Mouse (Mus musculus): ENCODE results near the gene Cfap100.
A peak's percentile ranks its signal among the peaks of the same experiment; 100 is the strongest.

Gene Cfap100

DNA sequence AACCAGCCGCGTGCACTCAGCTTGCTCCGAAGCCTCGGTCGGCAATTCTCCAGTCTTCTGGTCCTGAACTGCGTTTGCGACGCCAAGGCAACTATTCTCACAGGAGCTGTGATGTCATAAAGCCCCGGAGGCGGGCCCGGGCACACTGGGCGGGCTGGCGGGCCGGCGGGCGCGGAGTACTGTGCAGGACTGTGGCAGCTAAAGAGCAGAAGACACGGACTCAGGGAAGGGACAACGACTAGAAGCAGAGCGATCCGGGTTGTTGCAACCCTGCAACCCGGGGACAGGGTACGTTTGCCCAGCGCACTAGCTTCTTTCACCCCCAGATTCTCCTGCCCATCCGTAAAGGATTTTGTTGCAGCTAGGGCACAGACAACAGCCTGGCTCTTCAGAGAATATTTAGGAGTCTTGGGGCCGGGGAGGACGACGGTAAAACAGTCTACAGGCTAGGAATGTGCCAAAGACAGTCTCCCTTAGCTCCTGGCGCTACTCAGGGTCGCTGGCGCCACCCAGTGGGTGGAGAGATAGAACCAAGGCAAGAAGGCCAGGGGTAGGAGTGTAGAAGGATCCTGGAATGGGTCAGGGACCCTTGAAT, at the start of gene Cfap100:
TSS of gene Cfap100 (minus strand) at position 418 of the 595 bp plus-strand sequence.
- peak; percentile 12 for DNase-seq (ENCODE audit: low spot score)

DNA sequence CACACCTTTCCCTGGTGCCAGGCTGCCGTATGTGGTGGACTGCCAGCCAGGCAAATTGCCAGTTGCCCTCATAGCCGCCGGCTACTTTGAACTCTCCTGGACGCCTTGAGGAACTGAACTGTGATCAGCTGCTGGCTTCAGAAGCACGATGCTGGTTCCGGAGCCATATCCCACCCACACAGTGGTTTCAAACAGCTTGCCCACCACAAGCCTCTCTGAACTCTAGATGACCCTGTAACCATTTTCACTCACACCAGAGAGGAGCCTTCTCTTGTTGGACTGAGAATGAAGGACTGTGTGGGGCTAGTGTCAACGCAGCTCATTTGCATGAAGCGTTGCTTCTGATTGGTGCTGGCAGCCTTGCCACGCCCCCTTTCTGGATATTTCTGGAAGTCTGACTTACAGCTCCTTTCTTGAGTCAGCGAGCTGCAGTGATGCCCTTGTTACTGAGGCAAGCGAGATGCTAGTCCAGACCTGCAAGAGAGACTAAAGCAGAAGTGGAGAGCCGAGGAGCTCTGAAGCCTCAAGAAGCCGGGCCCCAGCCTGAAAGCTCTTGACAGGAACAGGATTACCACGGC, 48.4 kb upstream of the Cfap100 start:
- no peak for DNase-seq (ENCODE audit: low spot score)

DNA sequence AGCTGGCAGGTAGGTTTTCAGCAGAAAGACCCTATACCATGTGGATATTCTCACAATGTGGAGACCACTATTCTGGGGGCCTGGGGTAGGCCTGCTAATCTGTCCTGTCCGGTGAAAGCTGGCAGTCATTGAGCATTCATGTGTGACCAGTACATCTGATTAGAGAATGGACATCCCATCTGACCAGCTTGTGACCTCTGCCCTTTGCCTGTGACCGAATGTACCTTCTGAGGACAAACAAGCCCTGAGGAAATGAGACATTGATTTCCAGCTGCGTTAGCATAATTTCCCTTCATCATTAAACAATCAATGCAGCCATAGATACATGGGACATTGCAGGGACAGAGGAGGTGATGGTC, 47.2 kb upstream of the Cfap100 start:
- DNase-seq (ENCODE audit: low spot score) = no peak

DNA sequence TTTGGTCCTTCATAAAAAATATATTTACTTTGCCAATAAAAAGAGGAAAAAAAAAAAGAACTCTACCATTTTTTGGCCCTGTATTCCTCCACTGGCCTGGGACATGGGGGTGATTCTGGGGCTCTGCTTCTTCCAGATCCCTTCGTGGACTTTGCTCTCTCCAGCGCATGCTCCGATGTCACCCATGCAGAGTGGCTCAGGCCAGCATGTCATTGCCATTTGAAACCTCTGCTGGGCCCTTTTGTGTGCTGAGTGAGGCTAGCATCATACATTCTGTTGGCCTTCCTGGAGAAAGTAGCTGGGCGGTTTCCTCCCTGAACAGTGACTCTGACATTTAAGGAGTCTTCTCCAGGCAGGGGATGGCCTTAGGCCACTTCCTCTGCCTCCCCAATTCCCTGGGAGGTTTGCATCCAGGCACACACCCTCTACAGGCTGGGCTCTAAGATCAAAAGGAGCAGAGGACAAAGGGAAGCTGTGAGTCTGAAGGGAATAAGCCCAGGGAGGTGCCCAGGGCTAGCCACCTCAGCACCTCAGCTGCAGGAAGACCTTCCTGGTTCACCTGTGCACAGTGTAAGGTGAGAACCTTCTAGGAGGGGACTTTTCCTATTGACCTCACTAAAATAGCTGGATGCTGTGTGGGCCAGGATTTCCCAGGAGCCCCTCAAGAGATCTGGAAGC, 46.7 kb upstream of the Cfap100 start:
- DNase-seq (ENCODE audit: low spot score) = no peak

DNA sequence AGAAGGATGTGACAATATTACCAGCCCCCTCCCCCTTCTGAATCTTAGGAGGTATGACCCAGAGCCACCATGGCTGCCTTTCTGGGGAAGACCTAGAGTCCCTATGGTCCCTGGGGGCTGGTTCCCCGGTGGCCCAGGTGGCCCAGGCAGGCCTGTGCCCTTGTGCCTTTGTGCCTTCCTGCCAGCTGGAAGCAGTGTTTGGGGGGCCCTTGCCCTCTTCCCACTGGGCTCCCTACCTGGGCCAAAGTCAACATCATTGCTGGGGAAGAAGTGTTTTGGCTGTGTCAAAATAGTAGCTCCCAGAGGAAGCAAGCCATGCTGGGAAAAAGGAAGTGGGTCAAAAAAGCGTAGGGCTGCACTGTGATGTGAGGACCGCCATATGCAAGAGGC, 45.8 kb upstream of the Cfap100 start:
- DNase-seq (ENCODE audit: low spot score) = no peak

DNA sequence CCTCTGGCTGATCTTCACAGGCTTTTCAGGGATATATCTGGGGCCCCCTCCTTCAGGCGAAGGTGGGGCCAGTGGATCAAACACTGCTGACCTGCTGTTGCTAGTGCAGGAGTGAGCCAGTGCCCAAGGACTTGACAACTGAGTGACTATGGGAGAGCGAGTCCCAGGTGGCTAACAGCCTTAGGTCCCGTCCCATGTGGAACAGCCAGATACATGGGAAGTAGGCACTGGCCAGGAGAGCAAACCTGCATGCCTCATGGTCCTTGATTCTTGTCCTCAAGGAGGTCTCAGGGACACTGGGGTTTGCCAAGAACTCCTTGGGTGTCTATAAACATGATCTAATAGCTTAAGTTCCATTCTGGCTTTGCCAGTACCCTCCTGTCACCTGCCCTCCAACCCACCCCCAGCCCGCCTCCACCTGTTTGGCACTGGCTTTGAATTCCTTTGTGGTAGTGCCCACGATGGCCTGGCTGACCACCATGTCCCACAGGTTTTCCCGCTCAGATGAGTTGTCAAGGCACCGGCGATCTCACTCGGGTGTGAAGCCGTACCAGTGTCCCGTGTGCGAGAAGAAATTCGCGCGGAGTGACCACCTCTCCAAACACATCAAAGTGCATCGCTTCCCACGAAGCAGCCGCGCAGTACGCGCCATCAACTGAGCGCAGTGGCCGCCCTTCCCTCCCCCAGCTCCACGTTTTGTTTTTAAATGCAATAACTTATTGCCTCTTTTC, 45.2 kb upstream of the Cfap100 start:
- no peak for DNase-seq (ENCODE audit: low spot score)

DNA sequence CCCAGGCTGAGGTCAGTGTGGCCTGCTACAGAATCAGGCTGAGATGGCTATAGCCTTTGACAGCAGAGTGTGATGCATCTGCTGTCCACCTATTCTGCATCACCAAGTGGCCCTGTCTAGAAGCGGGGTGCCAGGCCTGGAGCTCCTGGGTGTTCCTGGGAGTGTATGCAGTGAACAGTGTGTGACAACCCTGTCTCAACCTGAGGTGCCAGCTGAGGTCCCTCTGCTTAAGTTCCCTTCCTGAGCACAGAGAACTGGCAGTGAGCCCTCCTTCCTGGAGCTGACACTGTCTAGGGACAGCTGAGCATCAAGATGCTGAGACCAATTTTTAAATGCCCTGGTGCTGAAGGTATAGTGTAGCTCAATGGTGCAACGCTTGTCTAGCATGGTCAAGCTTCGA, 44.1 kb upstream of the Cfap100 start:
- DNase-seq (ENCODE audit: low spot score) = no peak

DNA sequence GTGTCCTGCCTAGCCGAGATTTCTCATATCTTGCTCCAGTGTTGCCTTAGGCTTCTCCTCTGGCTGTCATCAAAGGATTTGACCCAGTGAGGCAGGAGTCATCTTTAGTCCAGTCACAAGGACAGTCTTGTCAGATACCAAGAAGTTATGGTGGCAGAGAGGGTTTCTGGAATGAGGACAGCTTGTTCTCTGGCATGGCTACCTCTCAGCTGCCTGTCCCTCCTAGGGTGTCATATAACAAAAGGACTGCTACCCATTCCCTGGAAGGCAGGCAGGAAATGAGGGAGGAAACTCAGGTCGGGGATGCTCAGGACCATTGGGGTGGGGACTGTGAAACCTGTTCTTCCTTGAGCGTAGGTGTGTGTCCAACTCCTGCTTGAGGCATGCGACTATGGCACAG, 43.5 kb upstream of the Cfap100 start:
- DNase-seq (ENCODE audit: low spot score) = no peak

DNA sequence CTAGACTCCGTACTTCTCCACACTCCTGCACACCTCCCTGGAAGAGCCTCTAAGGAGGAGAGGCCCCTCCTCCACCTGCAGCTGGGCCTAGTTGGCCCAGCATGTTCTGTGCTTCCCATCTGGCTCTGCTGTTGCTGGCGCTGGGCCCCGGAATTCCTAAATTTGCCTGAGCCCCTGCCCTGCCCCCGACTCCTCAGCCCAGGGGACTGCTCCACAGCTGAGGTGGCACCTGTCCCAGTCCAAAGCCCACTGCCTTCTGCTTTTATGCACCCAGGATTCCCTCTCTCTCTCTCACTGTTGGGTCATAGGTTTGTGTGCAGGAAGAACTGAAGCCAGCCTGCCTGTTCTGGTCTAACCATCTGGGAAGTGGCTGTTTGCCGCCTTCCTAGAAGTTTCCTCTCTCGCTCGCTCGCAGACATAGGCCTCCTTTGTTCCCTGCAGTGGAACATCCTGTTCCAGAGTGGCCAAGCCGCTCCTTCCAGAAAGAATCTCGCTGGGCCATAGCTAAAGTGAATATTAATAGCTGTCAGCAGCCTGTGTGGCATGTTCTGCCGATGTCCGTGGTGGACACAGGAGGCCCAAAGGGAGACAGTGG, 42.4 kb upstream of the Cfap100 start:
- DNase-seq (ENCODE audit: low spot score) = no peak

DNA sequence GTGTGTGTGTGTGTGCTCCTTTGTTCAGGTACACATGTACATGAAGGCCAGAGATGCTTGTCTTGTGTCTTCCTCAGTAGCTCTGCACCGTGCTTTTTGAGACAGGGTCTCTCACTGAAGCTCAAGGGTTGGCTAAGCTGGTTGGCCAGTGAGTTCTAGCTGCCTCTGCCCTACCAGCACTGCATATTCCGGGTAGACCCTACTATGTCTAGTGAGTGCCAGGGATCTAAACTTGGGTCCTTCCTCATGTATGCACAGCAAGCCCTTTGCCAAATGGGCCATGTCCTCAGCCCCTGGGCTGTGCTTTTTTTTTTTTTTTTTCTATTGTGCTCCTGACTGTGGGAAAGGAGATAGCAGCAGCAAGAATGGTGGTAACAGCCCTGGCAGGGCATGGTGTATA, 41.7 kb upstream of the Cfap100 start:
- no peak for DNase-seq (ENCODE audit: low spot score)

DNA sequence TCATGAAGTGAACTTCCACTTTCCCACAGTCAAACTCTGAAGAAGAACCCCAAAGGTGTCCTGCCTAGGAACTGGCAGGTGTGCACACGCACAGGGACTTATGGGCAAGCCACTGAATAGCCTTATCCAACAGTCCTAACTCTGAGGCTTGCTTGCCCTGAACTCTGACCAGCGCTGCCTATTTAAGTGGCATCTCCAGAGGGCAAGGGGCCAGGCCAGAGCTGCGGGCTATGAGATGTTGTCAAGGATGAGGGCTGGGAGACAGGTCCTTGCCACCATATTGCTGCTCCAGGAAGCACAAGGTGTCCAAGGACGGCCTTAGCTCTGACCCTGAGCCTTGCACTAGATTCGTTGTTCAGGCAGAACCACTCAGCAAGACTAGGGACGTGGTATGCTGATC, 40.4 kb upstream of the Cfap100 start:
- no peak for DNase-seq (ENCODE audit: low spot score)

DNA sequence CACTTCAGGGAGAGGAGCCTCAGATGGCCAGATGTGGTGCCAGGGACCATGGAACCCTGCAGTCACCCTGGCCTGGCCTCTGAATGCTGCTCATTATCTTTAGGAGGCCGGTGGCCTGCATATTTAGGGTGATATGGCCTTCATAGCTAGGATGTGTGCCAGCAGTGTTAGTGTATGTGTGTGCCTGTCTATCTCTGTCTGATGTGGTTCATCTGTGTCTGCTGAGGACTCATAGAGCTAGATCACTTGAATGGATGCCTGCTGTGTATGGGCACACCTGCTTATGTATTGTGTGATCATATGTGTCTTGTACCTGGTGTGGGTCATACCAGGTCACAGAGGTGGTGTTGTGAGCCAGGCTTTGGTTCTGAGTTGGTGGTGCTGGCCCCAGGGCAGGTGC, 39.6 kb upstream of the Cfap100 start:
- no peak for DNase-seq (ENCODE audit: low spot score)

DNA sequence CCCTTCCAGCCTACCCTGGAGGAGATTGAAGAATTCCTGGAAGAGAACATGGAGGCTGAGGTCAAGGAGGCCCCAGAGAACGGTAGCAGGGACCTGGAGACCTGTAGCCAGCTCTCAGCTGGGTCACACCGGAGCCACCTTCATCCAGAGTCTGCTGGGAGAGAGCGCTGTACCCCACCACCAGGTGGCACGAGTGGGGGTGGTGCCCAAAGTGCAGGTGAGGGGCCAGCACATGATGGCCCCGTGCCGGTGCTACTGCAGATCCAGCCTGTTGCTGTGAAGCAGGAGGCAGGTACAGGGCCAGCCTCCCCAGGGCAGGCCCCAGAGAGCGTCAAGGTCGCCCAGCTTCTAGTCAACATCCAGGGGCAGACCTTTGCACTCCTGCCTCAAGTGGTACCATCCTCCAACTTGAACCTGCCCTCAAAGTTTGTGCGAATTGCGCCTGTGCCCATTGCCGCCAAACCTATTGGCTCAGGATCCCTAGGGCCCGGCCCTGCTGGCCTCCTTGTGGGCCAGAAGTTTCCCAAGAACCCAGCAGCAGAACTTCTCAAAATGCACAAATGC, 38.3 kb upstream of the Cfap100 start:
- DNase-seq (ENCODE audit: low spot score) = no peak

DNA sequence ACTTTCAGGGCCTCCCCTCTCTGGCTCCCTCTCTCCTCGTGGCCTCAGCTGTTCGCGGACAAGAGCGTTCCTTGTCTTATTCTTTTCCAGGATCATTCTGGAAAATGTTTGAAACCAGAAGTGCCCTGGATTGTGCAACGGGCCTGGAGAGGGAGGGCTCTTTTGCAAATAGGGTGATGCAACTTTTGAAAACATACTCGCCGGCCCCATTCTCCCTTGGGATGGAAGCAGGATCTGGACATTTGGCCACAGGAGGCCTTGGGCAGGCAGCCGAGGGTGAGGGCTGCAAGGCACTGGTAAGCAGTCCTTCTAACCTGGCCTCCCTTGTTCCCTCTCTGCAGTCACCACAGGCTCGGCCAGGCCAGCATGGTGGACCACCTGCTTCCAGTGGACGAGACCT, 37.5 kb upstream of the Cfap100 start:
- peak; percentile 6 for DNase-seq (ENCODE audit: low spot score)

DNA sequence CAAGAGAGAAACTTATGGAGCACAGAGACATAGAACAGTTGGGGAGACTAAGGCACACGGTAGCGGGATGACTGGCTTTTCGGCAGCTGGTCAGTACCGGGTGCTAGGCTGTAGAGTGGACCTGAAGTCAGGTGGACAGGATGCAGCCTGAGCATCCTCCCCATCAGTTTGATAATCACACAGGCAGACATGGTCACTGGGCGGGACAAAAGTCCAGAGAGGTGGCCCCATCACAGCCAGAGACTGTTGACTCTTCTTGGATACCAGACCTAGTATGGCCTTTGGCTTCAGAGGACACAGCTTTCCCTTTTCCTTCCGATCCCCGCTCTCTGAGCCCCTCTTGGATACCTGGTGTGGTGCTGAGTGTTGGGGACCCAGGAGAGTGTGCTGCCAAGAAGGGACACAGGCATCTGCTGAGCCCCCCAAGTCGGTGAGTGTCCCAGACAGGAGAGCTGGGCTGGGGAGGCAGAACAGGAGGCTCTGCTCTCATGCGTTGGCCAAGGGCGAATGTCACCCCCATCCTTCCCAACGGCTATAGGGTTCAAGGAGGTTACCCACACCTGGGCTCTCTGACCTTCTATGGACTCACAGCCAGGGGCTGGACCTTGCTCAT, 36.5 kb upstream of the Cfap100 start:
- DNase-seq (ENCODE audit: low spot score) = no peak

DNA sequence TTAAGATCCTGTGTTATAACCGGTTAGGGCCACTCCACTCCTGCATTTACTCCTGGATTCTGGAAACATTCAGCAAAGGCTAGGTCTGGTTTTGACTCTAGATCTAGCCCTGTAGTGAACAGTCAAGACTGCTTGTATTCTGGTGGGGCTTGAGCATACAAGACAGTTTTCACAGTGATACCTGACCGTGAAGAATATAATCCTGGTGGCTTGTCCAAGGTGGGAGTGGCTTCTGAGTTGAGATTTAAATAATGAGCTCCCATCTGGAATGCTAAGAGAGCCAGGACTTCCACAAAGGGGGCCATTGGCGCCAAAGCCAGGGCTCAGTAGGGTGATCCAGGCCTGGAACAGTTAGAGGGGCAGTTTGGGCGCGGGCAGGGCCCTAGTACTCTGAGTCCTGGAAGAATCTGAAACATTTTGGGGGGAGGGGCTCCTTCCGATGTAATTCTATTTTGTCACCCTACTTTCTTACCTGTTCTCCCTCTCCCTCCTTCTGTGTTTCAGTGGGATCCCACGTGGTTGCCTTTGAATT, 35.4 kb upstream of the Cfap100 start:
- no peak for DNase-seq (ENCODE audit: low spot score)

DNA sequence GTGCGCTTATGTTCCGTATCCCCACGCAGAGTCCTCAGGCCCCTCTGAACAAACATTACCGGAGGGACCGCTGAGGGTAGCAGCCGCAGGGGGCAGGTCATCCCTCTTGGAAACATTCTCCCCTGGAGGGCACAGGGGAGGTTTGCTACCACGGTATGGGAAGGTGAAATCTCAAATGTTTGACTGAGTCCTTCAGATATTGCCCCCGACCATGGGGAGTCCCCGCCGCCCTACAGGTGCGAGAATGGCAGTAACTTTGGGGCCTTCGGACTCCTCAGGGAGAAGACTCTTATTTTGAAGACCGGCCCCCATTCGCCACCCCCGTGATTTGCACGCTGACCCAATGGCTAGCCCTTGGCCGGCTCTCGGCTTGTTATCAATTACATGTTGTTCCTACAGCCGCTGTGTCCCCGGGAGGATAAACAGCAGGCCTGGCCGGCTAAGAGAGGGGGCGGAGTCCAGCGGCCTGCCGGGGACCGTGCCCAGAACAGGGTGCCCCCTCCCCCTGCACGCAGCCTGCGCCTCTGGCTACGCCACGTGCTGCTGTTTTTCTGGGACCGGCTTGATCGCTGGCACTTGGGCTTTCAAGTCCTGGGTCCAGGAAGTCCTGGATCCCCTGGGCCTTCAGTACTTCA, 34.7 kb upstream of the Cfap100 start:
- no peak for DNase-seq (ENCODE audit: low spot score)

DNA sequence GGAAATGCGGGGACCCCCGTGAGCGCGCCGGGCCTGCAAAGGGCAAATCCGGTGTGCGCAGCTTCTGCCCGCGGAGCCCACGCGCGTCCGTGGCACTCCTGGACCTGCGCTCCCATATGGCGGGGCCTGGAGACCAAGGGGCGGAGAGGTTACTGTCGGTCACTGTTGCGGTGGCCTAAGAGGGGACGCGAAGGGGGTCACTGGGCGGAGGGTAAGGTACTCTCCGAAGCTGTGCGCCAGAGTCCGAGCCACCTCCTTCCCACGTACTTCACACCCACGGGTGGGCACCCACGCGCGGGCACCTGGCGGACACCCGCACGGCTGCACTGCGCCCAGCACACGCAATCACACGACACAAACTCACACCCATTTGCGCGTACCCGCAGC, 34.2 kb upstream of the Cfap100 start:
- DNase-seq (ENCODE audit: low spot score) = no peak

DNA sequence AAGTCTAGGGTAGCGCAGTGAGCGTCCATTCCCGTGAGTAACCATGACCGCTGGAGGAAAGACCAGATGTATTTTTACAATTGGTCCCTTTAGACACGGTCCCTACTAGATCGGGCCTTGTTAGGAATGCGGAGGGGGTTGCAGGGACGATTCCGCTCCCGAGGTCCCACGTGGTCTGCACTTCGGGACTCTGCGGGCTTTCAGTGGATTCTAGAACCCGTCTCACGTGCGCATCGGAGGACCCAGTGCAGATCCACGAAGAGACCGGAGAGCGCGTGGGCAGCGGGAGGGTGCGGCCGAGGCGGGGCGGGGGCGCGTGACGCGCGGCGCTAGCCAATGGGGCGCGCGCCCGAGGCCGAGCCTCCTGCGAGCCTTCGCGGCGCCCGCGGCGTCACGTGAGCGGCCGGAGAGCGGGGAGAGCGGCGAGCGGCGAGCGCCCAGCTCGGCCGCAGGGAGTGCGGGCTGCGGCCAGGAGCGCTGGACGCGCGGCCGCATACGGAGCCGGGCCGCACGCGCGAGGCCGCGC, 33.6 kb upstream of the Cfap100 start, which contains the start of gene Klf15:
TSS of gene Klf15 (plus strand) at position 396 of the 526 bp plus-strand sequence.
- no peak for DNase-seq (ENCODE audit: low spot score)

DNA sequence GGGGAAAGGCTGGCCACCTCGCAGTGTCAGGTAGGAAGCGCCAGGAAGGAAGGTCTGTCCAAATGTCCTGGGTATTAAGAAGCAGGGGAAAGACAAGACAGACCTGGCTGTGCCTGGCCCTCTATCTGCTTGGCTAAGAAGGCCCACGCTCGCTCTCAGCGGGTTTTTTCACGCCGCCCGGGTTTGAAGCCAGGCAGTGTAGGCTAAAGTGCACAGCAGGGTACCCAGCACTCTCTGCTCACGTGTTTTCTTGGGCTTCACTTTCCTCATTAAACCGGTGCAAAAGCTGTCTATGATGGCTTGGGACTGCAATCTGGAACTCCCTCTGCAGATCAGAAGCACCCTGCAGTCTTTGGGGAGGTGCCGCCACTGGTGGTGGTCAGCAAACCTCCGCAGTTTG, 33.2 kb upstream of the Cfap100 start:
- DNase-seq (ENCODE audit: low spot score) = no peak

DNA sequence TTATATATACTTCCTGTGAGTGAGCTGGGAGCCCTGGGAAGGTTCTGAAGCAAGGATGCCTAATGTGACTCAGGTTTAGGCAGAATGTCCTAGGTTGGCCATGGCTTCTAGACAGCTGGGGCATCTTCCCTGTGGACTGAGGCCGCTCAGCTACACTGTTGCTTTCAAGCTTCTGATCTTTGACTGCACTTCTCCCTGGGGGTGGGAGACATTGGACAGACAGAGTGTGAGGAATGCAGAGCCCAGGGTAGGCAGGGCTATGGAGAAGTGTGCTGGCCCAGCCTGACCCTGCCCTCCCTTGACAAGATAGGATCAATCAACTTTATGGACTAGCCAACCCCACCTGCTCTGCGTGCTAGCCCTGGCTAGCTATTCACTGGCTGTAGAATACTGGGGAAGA, 32.6 kb upstream of the Cfap100 start:
- no peak for DNase-seq (ENCODE audit: low spot score)
